Mouse (Mus musculus) embryonic facial prominence, embryonic 10.5 days (tissue): ENCODE results near the gene Olfr465-ps1. TPM values are rescaled to one million over a fixed set of nuclear protein-coding genes. Genes with fewer than 3 reads are reported as not detected.

ENCODE experiments used
- DNase-seq: peaks from one replicate; pipeline ENCODE4 v3.0.0-alpha.2; 2017; ENCODE audit warnings: low spot score
- H3K27ac ChIP-seq: fragments of 300-500 bp; sonication (generic); replicated peaks from 2 replicates; pipeline ENCODE4 v1.5.1; 2016; ENCODE audit warnings: mild to moderate bottlenecking
- H3K27me3 ChIP-seq: fragments of 300-500 bp; sonication (generic); replicated peaks from 2 replicates; pipeline ENCODE4 v1.6.1; 2016; ENCODE audit warnings: low read depth, mild to moderate bottlenecking; ENCODE audit not compliant: poor library complexity, severe bottlenecking
- H3K36me3 ChIP-seq: fragments of 300-500 bp; sonication (generic); replicated peaks from 2 replicates; pipeline ENCODE4 v1.6.1; 2016; ENCODE audit warnings: mild to moderate bottlenecking, moderate library complexity
- H3K4me1 ChIP-seq: fragments of 300-500 bp; sonication (generic); 2 replicates; pipeline ENCODE4 v1.6.1; 2016
- H3K4me3 ChIP-seq: fragments of 300-500 bp; sonication (generic); 2 replicates; pipeline ENCODE4 v1.5.1; 2016; ENCODE audit warnings: mild to moderate bottlenecking, moderate library complexity
- H3K9me3 ChIP-seq: fragments of 300-500 bp; sonication (generic); 2 replicates; pipeline ENCODE4 v1.6.1; 2016; ENCODE audit warnings: mild to moderate bottlenecking
- WGBS: fragments of 180-500 bp; shearing (Covaris S2); methylation state at CpG from one replicate; pipeline ENCODE4 v1.1.7; 2016; 5-methylcytosine and 5-hydroxymethylcytosine counted together
- polyA plus RNA-seq: library from polyadenylated mRNA; unstranded; fragments of >200 nt; fragmentation: Nextera tagmentation; extraction: Ambion mirVana; gene quantifications from 2 replicates; pipeline ENCODE4 v1.2.1, GENCODE M21; 2016

Olfr465-ps1 gene
- polyA plus RNA-seq, 1 experiment from 2014 or later, result not detected

- whole genome bisulfite sequencing, result 84% methylated on average over 3 of the region's 3 CpGs
These were observed 36.2 kb downstream of the Olfr465-ps1 start for GRCm38 (mm10) chr13:65174102-65174501.

GRCm38 (mm10) chr13:65175734-65176471 is 38.0 kb downstream of the Olfr465-ps1 start:
- H3K27ac ChIP-seq, result no peak overlapping the region
- DNase-seq, result peak; percentile 48
- H3K36me3 ChIP-seq, result no peaks in the 10 kb centered on the region
- WGBS, result 21% methylated on average over 46 of the region's 46 CpGs
- H3K9me3 ChIP-seq, result 0 out of 2 replicates have a peak, but pooled peaks cover 5% of the 10 kb centered on the region
- 0 out of 2 replicates have a peak, but pooled peaks cover 4% of the 10 kb centered on the region for H3K4me1 ChIP-seq
- peak overlapping the region; percentile 48 for H3K4me3 ChIP-seq
- no peaks in the 10 kb centered on the region for H3K27me3 ChIP-seq

More at GRCm38 (mm10) chr13:65174102-65174501, 36.2 kb downstream of the Olfr465-ps1 start:
- H3K9me3 ChIP-seq, result 0 out of 2 replicates have a peak, but pooled peaks cover 5% of the 10 kb centered on the region
- 0 out of 2 replicates have a peak, but pooled peaks cover 4% of the 10 kb centered on the region for H3K4me1 ChIP-seq
- no peak overlapping the region for H3K4me3 ChIP-seq
- no peak overlapping the region for H3K27ac ChIP-seq
- DNase-seq, result no peak
- H3K27me3 ChIP-seq, result no peaks in the 10 kb centered on the region
- no peaks in the 10 kb centered on the region for H3K36me3 ChIP-seq

- WGBS, result 60% methylated on average over 15 of the region's 15 CpGs
- no peak overlapping the region for H3K4me3 ChIP-seq
- H3K9me3 ChIP-seq, result 0 out of 2 replicates have a peak, but pooled peaks cover 5% of the 10 kb centered on the region
- H3K36me3 ChIP-seq, result no peaks in the 10 kb centered on the region
- no peaks in the 10 kb centered on the region for H3K27me3 ChIP-seq
- no peak for DNase-seq
- H3K27ac ChIP-seq, result no peak overlapping the region
- H3K4me1 ChIP-seq, result 0 out of 2 replicates have a peak, but pooled peaks cover 4% of the 10 kb centered on the region
These were observed 38.7 kb downstream of the Olfr465-ps1 start for GRCm38 (mm10) chr13:65176472-65177091.

Other genes with a start within 250 kb of the Olfr465-ps1 start
- gene Cntnap3, start 234.1 kb upstream of the Olfr465-ps1 start, polyA plus RNA-seq, result not detected in 2 replicates
- gene Spata31, start 220.7 kb upstream of the Olfr465-ps1 start, polyA plus RNA-seq, result not detected in 2 replicates
- gene Spata31d1c, start 105.0 kb upstream of the Olfr465-ps1 start, polyA plus RNA-seq, result not detected in 2 replicates
- not detected in 2 replicates for gene Prss47, start 85.3 kb upstream of the Olfr465-ps1 start, polyA plus RNA-seq
- gene Mfsd14b, start 25.1 kb upstream of the Olfr465-ps1 start, polyA plus RNA-seq, result 41.2 and 42.3 TPM in 2 replicates
- gene Olfr466, start 12.2 kb downstream of the Olfr465-ps1 start, polyA plus RNA-seq, result not detected in 2 replicates
- not detected in 2 replicates for gene Nlrp4f, start 67.9 kb downstream of the Olfr465-ps1 start, polyA plus RNA-seq
- not detected in 2 replicates for gene Gm10775, start 121.5 kb downstream of the Olfr465-ps1 start, polyA plus RNA-seq
- gene Zfp369, start 140.7 kb downstream of the Olfr465-ps1 start, polyA plus RNA-seq, result 16.0 and 17.2 TPM in 2 replicates